Mouse (Mus musculus): ENCODE data around the gene Rps3a1. TPM values are rescaled to one million over a fixed set of nuclear protein-coding genes. Genes with fewer than 3 reads are reported as not detected.
A peak's percentile ranks its signal among the peaks of the same experiment; 100 is the strongest.

The Rps3a1 gene
- polyA plus RNA-seq, 1 experiment from 2014 or later, result 1,494 TPM

GRCm38 (mm10) chr3:86129757-86130156, 12.7 kb downstream of the Rps3a1 start:
- ATAC-seq (ENCODE audit: insufficient number of reproducible peaks, insufficient read depth, low FRiP score, low read depth), result no peak
- WGBS, result 17% methylated on average over 6 of the region's 6 CpGs

GRCm38 (mm10) chr3:86123251-86123746, 19.2 kb downstream of the Rps3a1 start:
- no peaks in the 10 kb centered on the region for H3K9me3 ChIP-seq (ENCODE audit: control insufficient read depth, low read depth, low read length)
- 64% methylated on average over 8 of the region's 8 CpGs for WGBS

More at GRCm38 (mm10) chr3:86129757-86130156, 12.7 kb downstream of the Rps3a1 start:
- H3K9ac ChIP-seq (replicated peaks; ENCODE audit: low read depth, low read length), result no peak overlapping the region
- no peak overlapping the region for H3K27ac ChIP-seq (ENCODE audit: low read length)
- no peak overlapping the region for H3K4me2 ChIP-seq (replicated peaks; ENCODE audit: low read depth, low read length)
- no peaks in the 10 kb centered on the region for H3K9me3 ChIP-seq (ENCODE audit: control insufficient read depth, low read depth, low read length)
- H3K4me1 ChIP-seq (ENCODE audit: control insufficient read depth, insufficient read depth, low read length), result no peaks in the 10 kb centered on the region
- H3K36me3 ChIP-seq (ENCODE audit: control insufficient read depth, insufficient read depth, low read length), result peaks cover 19% of the 10 kb centered on the region; the same call in 1 of the 2 replicates
- H3K4me3 ChIP-seq (ENCODE audit: low read depth, low read length), result no peak overlapping the region
- H3K27me3 ChIP-seq (ENCODE audit: control insufficient read depth, insufficient read depth, low read length), result no peaks in the 10 kb centered on the region

GRCm38 (mm10) chr3:86122156-86122555, 20.3 kb downstream of the Rps3a1 start:
- H3K36me3 ChIP-seq (ENCODE audit: control insufficient read depth, insufficient read depth, low read length), result peaks cover 31% of the 10 kb centered on the region
- H3K4me3 ChIP-seq (ENCODE audit: low read depth, low read length), result no peak overlapping the region
- H3K27ac ChIP-seq (ENCODE audit: low read length), result no peak overlapping the region
- no peaks in the 10 kb centered on the region for H3K27me3 ChIP-seq (ENCODE audit: control insufficient read depth, insufficient read depth, low read length)
- H3K9ac ChIP-seq (replicated peaks; ENCODE audit: low read depth, low read length), result no peak overlapping the region
- H3K4me1 ChIP-seq (ENCODE audit: control insufficient read depth, insufficient read depth, low read length), result no peaks in the 10 kb centered on the region
- H3K9me3 ChIP-seq (ENCODE audit: control insufficient read depth, low read depth, low read length), result no peaks in the 10 kb centered on the region
- no peak for ATAC-seq (ENCODE audit: insufficient number of reproducible peaks, insufficient read depth, low FRiP score, low read depth)
- H3K4me2 ChIP-seq (replicated peaks; ENCODE audit: low read depth, low read length), result no peak overlapping the region

More at GRCm38 (mm10) chr3:86123251-86123746, 19.2 kb downstream of the Rps3a1 start:
- no peak for ATAC-seq (ENCODE audit: insufficient number of reproducible peaks, insufficient read depth, low FRiP score, low read depth)
- Histone ChIP-seq H3K4me2 (replicated peaks; ENCODE audit: low read depth, low read length) (no peak overlapping the region), H3K4me3 (ENCODE audit: low read depth, low read length) (no peak overlapping the region), H3K27ac (ENCODE audit: low read length) (no peak overlapping the region), H3K9ac (replicated peaks; ENCODE audit: low read depth, low read length) (no peak overlapping the region), H3K4me1 (ENCODE audit: control insufficient read depth, insufficient read depth, low read length) (no peaks in the 10 kb centered on the region), H3K27me3 (ENCODE audit: control insufficient read depth, insufficient read depth, low read length) (no peaks in the 10 kb centered on the region), H3K36me3 (ENCODE audit: control insufficient read depth, insufficient read depth, low read length) (peaks cover 36% of the 10 kb centered on the region)

- Histone ChIP-seq H3K36me3 (ENCODE audit: control insufficient read depth, insufficient read depth, low read length) (peaks cover 27% of the 10 kb centered on the region), H3K27me3 (ENCODE audit: control insufficient read depth, insufficient read depth, low read length) (no peaks in the 10 kb centered on the region), H3K4me3 (ENCODE audit: low read depth, low read length) (no peak overlapping the region), H3K4me1 (ENCODE audit: control insufficient read depth, insufficient read depth, low read length) (0 out of 2 replicates have a peak, but pooled peaks cover 4% of the 10 kb centered on the region), H3K9ac (replicated peaks; ENCODE audit: low read depth, low read length) (no peak overlapping the region), H3K9me3 (ENCODE audit: control insufficient read depth, low read depth, low read length) (peaks cover 5% of the 10 kb centered on the region; the same call in 1 of the 2 replicates), H3K27ac (ENCODE audit: low read length) (no peak overlapping the region), H3K4me2 (replicated peaks; ENCODE audit: low read depth, low read length) (no peak overlapping the region)
- 73% methylated on average over 16 of the region's 16 CpGs for WGBS
- ATAC-seq (ENCODE audit: insufficient number of reproducible peaks, insufficient read depth, low FRiP score, low read depth), result no peak
Observed at GRCm38 (mm10) chr3:86119237-86119932, 23.1 kb downstream of the Rps3a1 start.

GRCm38 (mm10) chr3:86116951-86117350, 25.6 kb downstream of the Rps3a1 start:
- peaks cover 5% of the 10 kb centered on the region; the same call in 1 of the 2 replicates for H3K9me3 ChIP-seq (ENCODE audit: control insufficient read depth, low read depth, low read length)
- 88% methylated on average over 4 of the region's 4 CpGs for WGBS
- peaks cover 21% of the 10 kb centered on the region for H3K36me3 ChIP-seq (ENCODE audit: control insufficient read depth, insufficient read depth, low read length)
- no peak overlapping the region for H3K9ac ChIP-seq (replicated peaks; ENCODE audit: low read depth, low read length)
- H3K27me3 ChIP-seq (ENCODE audit: control insufficient read depth, insufficient read depth, low read length), result no peaks in the 10 kb centered on the region
- 0 out of 2 replicates have a peak, but pooled peaks cover 4% of the 10 kb centered on the region for H3K4me1 ChIP-seq (ENCODE audit: control insufficient read depth, insufficient read depth, low read length)
- no peak overlapping the region for H3K27ac ChIP-seq (ENCODE audit: low read length)
- ATAC-seq (ENCODE audit: insufficient number of reproducible peaks, insufficient read depth, low FRiP score, low read depth), result no peak
- no peak overlapping the region for H3K4me2 ChIP-seq (replicated peaks; ENCODE audit: low read depth, low read length)
- H3K4me3 ChIP-seq (ENCODE audit: low read depth, low read length), result no peak overlapping the region

- 0 out of 2 replicates have a peak, but pooled peaks cover 8% of the 10 kb centered on the region for H3K4me1 ChIP-seq (ENCODE audit: control insufficient read depth, insufficient read depth, low read length)
- ATAC-seq (ENCODE audit: insufficient number of reproducible peaks, insufficient read depth, low FRiP score, low read depth), result peak; percentile 56; the same call in 1 of the 2 replicates
- H3K9ac ChIP-seq (replicated peaks; ENCODE audit: low read depth, low read length), result no peak overlapping the region
- WGBS, result 34% methylated on average over 12 of the region's 12 CpGs
- peaks cover 5% of the 10 kb centered on the region; the same call in 1 of the 2 replicates for H3K9me3 ChIP-seq (ENCODE audit: control insufficient read depth, low read depth, low read length)
- peaks cover 13% of the 10 kb centered on the region for H3K36me3 ChIP-seq (ENCODE audit: control insufficient read depth, insufficient read depth, low read length)
- no peaks in the 10 kb centered on the region for H3K27me3 ChIP-seq (ENCODE audit: control insufficient read depth, insufficient read depth, low read length)
- no peak overlapping the region for H3K4me3 ChIP-seq (ENCODE audit: low read depth, low read length)
- H3K27ac ChIP-seq (ENCODE audit: low read length), result peak overlapping the region; percentile 75
- 0 out of 2 replicates have a peak overlapping the region, but pooled peaks have one; percentile 6 for H3K4me2 ChIP-seq (replicated peaks; ENCODE audit: low read depth, low read length)
Observed at GRCm38 (mm10) chr3:86114659-86115338, 27.7 kb downstream of the Rps3a1 start.

GRCm38 (mm10) chr3:86112766-86113165, 29.7 kb downstream of the Rps3a1 start:
- ATAC-seq (ENCODE audit: insufficient number of reproducible peaks, insufficient read depth, low FRiP score, low read depth), result no peak
- WGBS, result 89% methylated on average over 7 of the region's 7 CpGs
- peaks cover 10% of the 10 kb centered on the region for H3K36me3 ChIP-seq (ENCODE audit: control insufficient read depth, insufficient read depth, low read length)
- H3K4me2 ChIP-seq (replicated peaks; ENCODE audit: low read depth, low read length), result no peak overlapping the region
- H3K9me3 ChIP-seq (ENCODE audit: control insufficient read depth, low read depth, low read length), result peaks cover 5% of the 10 kb centered on the region; the same call in 1 of the 2 replicates
- H3K9ac ChIP-seq (replicated peaks; ENCODE audit: low read depth, low read length), result no peak overlapping the region
- H3K27me3 ChIP-seq (ENCODE audit: control insufficient read depth, insufficient read depth, low read length), result no peaks in the 10 kb centered on the region
- 0 out of 2 replicates have a peak, but pooled peaks cover 8% of the 10 kb centered on the region for H3K4me1 ChIP-seq (ENCODE audit: control insufficient read depth, insufficient read depth, low read length)
- no peak overlapping the region for H3K27ac ChIP-seq (ENCODE audit: low read length)
- no peak overlapping the region for H3K4me3 ChIP-seq (ENCODE audit: low read depth, low read length)

- no peak for ATAC-seq (ENCODE audit: insufficient number of reproducible peaks, insufficient read depth, low FRiP score, low read depth)
- no peak overlapping the region for H3K27ac ChIP-seq (ENCODE audit: low read length)
- no peak overlapping the region for H3K4me3 ChIP-seq (ENCODE audit: low read depth, low read length)
- H3K9ac ChIP-seq (replicated peaks; ENCODE audit: low read depth, low read length), result no peak overlapping the region
- 0 out of 2 replicates have a peak, but pooled peaks cover 8% of the 10 kb centered on the region for H3K4me1 ChIP-seq (ENCODE audit: control insufficient read depth, insufficient read depth, low read length)
- 15% methylated on average over 10 of the region's 10 CpGs for WGBS
- no peaks in the 10 kb centered on the region for H3K9me3 ChIP-seq (ENCODE audit: control insufficient read depth, low read depth, low read length)
- no peaks in the 10 kb centered on the region; the same call in 1 of the 2 replicates for H3K36me3 ChIP-seq (ENCODE audit: control insufficient read depth, insufficient read depth, low read length)
- H3K4me2 ChIP-seq (replicated peaks; ENCODE audit: low read depth, low read length), result no peak overlapping the region; the same call in 1 of the 2 replicates
- no peaks in the 10 kb centered on the region for H3K27me3 ChIP-seq (ENCODE audit: control insufficient read depth, insufficient read depth, low read length)
Observed at GRCm38 (mm10) chr3:86110077-86110476, 32.4 kb downstream of the Rps3a1 start.

Data from stomach, embryonic 14.5 days (tissue).